Mouse (Mus musculus): ENCODE data around the gene Cdc5l.
A peak's percentile ranks its signal among the peaks of the same experiment; 100 is the strongest.
"Not testable (repeated sequence)": the region's sequence is repeated elsewhere in the genome, so short reads cannot be mapped to it uniquely, and the experiment has no call there.

The Cdc5l gene

DNA sequence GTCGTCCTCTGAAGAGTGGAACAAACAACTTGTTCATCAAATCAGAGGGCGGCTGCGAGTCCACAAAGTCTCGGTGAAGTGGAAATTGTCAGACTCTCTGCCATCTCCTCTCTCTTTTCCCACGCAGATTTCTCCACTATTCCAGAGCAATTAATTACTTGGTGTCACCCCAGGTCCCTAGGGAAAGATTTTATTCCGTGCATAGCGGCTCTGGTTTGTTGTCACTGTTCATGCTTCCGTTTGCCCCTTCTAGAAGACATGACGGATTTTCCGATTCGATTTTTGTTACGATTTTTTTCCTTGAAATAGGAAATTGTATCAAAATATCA lies 689 bp upstream of the Cdc5l start:
- no peak for DNase-seq

DNA sequence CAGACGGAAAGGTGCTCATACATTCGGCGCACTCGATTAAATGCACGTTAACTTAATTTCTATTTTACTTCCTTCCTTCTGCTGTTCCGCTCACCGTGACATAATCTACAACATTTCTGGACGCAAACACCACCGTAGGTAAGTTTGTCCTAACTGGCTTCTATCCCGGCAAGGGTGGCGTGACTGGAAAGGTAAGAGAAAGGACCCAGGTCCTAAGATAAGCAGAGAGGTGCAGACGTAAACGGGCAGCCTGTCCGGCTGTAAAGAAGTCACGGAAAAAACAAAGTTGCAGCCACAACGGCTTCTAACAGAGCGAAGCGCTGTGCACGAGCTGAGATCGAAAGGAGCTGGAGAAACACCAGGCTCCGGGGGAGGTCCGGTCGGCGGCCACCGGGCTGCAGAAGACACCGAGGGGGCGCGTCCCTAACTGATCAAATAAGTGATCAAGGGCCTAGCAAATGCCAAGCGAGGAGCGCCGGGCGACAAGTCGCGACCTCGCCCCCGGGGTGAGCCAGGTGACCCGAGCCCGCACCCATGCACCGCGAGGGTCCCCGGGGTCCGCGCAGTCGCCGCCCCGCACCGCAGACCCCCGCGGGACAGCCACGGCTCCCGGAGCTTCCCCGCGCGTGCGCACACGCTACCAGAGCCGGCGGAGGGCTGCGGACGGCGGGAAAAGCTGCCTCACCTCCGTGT lies 685 bp downstream of the Cdc5l start:
- DNase-seq = no peak

DNA sequence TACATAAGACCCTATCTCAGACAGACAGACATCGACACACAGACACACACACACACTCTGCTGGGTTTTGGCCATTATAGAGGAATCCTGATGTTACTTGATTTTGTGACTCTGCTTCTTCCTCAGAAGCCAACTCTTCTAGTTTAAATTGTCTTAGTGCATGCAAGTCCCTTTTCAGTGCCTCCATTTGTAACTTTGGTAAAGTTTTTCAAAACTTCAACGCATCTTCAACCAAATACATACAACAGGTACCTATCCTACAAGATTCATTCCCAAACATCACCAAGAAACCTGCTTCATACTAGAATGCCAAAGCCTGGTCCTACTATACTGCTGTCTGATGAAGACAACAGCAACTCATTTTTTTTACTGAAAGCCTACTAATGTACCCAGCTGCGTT lies 1.5 kb downstream of the Cdc5l start:
- no peak for DNase-seq

DNA sequence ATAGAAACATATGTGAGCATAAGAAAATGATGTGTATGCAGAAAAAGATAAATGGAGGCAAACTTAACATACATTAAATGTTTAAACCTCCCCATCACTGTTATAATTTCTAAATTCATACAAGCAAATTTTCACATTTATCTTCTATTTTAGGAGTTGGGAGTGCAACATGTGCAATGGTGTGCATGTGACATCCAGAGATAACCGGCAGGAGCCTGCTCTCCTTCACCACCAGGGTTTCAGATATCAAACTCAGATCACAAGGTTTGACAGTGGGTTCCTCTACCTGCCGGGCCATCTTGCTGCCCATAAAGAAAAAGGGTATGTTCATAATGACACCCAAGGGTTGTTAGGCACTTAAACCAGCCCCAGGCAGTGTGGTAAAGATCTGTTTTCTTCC lies 16.1 kb downstream of the Cdc5l start:
- no peak for DNase-seq

DNA sequence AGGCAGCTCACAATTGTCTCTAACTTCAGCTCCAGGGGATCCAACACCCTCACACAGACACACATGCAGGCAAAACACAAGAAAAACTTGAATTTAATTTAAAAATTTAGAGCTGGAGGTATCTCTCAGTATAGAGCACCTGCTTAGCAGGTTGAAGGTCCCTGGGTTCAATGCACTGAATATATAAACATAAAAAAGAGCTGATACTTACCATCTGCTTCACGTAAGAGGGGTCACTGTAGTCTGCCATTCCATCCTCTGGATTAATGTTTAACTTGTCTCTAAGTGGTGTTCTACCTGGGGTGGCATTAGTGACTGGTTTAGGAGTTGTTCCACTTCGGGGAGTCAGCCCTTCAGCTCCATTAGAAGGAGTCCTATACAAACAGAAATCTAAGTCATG lies 21.9 kb downstream of the Cdc5l start:
- not testable (repeated sequence) for DNase-seq

DNA sequence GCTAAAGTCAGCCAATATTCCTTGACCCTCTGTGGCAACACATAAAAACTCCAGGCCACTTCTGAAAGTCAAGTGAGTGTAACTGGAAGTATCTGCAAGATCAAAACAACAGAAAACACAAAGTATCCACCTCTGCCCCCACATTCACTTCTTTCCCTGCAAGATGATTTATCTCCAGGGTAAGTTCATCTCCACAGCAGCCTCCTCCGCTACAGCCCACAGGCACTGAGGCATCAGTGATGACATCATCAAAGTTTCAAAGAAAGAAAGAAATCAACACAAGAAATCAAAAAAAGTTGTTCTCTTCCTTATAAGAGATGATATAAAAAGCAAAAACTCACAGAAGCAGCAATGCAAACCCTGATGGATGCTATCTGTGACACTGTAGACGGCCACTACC lies 24.8 kb downstream of the Cdc5l start:
- DNase-seq = no peak

DNA sequence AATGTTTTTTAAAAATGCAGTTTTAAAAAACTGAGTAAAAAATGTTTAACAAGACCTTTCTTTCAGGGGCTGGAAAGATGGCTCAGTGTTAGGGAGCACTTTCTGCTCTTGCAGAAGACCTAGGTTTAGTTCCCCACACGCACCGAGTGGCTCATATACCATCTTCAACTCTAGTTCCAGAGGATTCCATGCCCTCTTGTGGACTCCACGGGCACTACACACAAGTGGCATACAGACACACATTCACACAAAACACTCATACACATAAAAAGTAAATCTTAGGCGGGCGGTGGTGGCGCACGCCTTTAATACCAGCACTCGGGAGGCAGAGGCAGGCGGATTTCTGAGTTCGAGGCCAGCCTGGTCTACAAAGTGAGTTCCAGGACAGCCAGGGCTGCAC lies 27.3 kb downstream of the Cdc5l start:
- DNase-seq = peak in 1 of 2 experiments; percentile 39

DNA sequence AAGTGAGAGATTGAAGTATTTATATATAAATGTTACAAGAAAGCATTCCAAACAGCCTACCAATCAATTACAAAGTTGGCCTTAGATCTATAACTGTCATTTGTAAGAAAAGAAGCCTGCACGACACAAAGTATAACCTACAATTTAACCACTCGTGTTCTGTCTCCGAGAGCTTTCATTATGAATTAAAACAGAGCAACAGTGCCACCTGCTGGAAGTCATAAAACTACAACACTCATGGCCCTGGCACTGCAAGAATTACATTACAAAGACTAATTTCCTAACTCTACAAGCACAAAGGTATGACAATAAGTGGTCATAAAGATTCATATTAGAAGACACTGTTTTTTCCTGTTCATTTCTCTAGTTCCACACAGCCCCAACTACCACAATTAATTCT lies 30.3 kb downstream of the Cdc5l start:
- DNase-seq = peak; percentile 53 to 77

DNA sequence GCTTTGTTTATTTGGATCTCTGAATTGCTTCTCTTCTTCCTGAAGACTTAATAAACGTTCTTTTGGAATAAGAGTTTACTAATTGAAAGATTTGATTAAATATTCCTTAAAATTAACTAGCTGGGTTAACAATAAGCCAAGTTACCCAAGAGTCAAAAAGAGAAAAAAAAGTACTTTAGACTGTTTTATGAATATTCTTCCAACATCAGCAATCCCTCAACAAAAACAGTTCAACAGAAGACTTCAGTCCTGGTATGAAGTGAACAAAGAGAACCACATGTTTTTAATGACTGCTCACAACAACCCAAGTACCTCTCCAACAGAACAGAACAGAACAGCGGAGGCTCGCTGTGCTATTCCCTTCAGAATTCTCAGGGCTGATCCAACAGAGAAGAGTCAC lies 30.9 kb downstream of the Cdc5l start:
- DNase-seq = no peak

DNA sequence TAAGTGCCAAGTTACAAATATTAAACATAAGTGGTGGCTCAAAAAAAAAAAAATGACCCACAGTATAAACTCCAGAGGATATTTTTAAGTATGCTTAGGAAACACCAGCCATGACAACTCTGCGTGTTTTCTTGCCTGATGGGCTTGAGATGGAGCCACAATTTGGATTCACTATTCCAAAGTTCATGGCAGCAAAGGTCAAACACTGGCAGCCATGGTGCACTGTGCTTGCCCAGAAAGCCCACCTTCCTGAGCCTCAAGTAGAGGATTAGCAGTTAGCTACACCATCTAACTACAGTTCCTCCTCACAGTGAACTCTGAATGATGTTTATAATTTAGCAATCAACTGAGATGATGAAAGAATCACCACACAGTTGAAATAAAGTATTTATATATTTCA lies 31.4 kb downstream of the Cdc5l start:
- peak; percentile 29 to 62 for DNase-seq

DNA sequence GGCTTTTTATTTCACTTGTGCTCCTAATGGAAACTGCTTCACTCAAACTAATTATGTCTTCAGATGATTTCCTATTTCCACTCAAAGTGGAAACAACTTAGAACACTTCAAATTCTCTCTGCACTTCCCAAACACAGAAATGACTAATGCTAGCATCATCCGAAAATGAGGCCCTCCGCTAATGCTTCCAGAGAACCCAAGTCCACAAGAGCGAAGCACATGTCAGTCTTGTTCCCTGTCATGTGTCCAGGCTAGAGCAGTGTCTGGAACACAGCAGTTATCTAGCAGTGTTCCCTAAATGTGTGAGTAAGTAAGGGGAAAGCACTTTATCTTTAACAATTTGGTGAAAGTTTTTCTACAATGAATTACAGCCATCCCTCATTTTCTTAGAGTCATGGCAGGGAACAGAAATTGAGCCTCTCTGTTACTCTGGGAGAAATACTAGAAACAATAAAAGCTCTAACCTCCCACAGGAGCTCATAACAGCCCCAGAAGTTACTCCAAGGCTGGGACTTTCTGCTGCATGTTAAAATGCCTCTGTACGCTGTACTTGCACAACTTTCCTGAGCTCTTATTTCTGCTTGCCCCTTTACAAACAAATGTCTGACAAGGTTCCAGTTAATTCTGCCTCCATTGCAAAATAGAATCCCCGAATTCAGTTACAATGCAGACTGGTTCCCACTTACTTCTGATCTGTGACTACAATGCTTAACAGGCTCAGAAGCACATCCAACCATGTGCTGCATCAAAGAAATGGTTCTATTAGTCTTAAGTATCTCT lies 32.2 kb downstream of the Cdc5l start:
- no peak for DNase-seq

DNA sequence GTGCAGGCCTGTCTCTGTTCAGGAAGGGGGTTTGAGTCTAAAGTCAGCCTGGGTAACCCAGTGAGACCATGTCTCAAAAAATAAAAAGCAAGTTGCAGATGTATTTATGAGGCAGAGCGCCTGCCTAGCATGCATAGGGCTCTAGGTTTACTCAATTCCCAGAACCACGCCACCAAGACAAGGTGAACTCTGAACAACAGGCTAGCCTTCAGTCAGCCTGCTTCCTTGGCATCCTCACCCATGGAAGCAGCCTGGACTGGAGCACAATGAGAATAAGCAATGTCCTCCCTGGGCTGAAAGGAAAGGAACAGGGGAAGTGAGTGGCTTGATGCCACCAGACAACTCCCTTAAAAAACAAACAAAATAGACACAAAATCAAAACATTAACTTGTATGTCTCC lies 35.5 kb downstream of the Cdc5l start:
- DNase-seq = no peak

DNA sequence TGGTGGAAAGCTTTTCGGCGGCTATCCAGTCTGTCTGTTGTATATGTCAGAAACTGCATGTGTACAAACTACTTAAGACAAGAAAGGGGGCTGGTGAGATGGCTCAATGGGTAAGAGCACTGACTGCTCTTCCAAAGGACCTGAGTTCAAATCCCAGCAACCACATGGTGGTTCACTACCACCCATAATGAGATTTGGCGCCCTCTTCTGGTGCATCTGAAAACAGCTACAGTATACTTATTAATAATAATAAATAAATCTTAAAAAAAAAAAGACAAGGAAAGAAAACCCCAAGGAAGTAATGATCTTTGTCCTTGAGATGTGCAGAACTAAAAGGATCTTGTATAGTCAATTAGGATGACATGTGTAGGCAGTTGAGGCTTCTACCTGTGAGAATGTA lies 36.0 kb downstream of the Cdc5l start:
- peak in 1 of 2 experiments; percentile 29 for DNase-seq

DNA sequence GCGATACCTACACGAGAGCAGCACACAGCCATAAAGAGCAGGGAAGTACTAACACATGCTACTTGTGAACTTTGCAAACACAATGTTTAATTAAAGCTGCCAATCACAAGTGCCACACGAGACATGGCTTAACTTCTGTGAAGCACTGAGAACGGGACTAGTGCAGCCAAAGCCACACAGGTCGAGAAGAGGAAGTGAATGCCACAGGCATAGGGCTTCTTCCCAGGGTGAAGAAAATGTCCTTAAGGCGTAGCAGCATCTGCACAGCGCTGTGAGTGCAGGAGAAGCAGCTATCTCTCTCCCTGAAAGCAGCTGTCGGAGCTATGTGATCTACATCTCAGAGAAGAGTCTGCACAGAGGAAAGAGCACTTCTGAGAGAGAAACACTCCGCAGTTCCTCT lies 38.9 kb downstream of the Cdc5l start:
- DNase-seq = no peak

DNA sequence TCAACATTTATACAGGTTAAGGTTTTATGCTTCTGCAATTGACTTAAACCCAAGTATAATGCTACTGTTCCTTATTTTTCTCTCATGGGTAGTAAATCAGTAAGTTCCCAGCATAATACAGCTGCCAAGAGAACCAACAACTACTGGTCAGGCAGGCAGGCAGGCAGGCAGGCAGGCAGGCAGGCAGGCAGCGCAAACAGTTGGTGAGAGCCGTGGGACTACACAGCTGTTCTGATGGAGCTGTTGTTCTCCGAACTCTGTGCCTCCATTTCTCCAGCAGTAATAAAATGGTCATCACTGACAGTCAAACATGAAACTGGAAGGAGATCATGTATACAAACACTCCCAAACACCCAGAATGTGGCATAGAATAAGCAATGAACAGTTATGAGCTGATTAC lies 39.8 kb downstream of the Cdc5l start:
- DNase-seq = no peak

DNA sequence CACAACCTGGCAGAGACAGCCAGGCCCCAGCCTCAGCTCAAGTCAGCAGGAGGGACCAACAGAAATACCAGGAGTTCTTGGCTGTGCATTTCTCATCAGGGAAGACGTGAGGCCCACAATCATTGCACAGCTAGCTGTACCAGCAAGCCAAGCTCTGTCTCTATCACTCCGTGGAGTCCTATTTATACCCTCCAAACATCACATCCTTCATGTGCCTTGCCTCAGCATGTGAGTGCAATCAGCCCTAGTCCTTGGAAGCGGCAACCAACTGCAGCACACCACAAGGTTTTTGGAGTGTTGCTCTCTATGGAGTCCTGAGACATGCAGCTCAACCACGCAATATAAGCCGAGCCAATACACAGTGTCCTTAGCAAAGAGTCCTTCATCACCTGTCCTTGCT lies 43.6 kb downstream of the Cdc5l start:
- no peak for DNase-seq

DNA sequence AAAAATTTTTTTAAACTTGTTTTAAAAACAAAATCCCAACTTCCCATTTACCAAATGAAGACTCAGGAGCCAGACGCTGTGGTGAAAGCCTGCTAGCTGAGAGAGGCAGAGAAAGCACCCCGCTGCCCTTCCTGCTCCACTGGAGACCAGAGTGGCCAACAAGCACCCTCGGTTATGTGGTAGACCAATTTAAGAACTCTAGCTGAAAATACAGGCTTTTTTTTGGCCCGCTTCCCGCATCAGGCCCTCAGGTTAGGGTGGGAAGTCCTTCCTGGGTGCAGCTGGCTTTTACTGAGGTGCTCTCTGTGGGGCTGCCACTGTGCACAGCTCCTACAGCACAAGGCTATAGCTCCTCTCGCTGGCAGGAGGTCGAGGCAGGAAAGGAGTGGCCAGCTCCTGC lies 46.6 kb downstream of the Cdc5l start:
- peak; percentile 62 to 77 for DNase-seq

DNA sequence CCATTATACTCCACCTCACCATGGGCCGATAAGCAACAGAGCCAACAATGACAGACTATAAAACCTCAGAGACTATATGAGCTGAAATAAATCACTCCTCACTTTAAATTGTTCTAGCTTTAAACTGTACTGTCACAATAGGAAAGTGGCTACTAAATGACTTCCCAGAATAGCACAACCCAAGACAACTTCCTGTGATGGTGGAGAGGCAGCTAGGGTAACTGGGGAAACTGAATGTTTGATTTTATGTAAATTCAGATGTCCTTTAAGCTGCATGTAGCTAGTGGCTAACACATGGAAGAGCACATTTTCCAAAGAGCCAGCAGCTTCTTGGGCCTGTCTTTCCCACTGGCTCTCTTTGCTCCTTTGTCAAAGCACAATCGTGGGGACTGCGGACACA lies 50.2 kb downstream of the Cdc5l start:
- DNase-seq = no peak

DNA sequence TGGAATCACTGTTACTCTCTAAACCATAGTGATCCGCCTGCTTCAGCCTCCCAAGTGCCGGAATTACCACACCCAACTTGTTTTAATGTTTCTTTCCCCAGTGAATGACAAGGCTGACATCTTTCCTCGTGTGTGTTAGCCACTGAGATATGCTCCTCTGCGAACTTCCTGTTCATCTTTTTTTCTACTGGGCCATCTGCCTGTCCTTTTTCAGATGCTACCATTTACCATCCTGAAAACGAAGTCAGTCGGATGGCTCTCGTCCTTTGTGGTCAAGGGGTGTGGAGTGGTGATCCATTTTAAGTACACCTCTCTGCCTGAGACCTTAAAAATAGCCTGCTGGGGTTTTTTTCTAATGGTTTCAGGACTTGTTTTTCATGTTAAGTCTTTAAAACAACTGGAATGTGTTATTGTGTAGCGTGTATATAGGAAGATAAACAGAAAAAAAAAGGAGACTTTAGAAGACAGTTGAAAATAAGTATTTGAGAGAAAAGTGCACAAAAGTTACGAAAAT lies 54.2 kb downstream of the Cdc5l start:
- DNase-seq = no peak

DNA sequence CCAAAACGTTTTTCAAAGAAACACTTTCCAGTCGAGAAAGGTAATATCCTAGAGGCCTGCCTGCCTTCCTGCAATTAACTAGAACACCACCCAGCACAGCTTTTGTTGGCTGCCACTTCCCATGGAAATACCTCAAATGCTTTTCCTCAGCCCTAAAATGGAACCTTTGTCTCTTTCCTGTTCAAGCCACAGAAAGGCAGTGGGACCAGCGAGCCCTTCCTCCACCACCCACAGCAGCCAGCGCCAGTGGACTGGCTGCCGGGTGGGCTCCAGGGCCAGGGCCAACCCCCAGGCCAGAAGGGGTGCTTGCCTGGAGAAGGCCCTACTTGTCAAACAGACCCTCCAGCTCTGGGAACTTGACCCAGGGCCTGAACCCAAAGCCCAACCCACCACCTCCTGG lies 56.2 kb downstream of the Cdc5l start:
- DNase-seq = no peak

DNA sequence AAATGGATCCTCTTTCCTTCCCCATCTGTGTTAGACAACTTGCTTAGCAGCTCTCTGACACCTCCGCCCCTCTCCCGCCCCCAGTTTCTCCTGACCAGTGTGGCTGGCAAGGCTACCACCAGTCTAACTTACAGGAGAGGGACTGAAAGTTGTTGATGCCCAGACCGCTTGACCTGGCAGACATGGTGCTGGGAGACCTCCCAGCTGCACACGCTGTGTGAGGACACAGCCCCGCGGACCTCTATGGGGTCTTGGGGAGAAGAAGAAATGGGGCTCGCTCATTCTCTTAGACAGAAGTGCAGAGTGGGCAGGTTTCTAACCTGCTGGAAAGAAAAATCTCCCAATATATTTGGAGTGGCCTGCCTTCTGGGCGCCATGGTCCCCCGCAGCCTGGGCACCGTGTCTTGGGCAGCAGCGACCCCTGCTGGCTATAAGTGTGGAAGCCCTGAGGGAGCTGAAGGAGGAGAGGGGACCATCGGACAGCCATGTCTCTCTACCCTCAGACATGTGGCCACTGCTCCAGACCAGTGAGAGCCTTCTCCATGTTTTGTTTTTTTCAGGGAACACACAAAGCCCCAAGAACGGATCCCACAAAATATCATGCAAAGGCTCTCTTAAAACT lies 59.4 kb downstream of the Cdc5l start:
- peak; percentile 70 to 82 for DNase-seq

DNA sequence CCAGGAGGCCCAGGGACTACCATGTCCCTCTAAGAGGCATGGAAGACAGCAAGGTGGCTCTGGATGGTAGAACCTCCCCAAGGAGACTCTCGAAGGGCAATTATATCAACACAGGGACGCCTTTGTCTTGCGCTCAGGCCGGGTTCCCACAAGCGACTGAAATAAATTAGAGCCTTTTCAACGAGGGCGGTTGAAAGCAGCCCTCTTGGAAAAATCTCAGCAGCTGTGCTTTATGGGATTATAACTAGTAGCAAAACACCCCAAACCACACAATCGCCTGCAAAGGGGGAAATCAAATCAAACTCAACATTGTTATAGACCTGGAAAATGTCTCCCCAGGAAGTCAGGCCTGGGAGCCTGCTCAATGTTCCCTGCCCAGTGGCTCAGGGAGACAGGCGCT lies 62.5 kb downstream of the Cdc5l start:
- no peak for DNase-seq

DNA sequence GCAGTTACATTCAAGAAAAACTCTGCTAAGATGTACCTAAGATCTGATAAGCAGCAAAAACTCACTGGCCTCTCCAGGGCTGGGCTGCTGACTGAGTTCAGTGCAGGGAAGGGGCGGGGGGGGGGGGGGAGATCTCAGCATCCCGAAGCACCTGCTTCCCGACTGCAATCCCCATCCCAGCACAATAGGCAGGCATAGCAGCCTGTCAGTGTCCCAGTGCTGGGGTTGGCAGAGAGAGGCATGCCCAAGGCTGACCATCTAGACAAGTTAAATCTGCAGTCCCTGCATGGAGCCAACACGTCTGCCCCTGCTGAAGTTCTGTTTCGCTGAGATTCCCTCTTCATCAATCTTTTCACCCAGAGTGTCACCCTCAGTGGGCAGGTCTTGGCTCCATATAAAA lies 63.0 kb downstream of the Cdc5l start:
- no peak for DNase-seq

DNA sequence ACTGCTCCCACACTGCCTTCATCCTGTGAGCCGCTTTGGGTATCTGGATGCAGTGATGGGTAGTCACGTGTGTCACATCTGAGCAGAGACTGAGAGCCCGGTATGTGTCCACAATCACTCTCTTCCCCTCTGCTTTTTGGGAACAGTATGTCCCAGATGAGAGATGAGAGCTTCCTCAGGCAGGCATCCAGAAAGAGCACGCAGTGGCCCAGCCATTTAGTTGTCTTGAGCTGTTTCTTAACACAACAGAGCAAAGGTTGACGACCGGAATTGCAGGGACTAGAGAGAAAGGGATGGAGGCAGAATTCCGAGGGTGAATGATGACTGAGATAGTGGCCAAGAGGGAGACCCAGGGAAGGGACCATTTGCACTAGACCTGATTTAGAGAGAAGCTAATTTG lies 68.7 kb downstream of the Cdc5l start:
- peak; percentile 31 to 64 for DNase-seq
